Mouse (Mus musculus) MEL (cell line): Measurements from ENCODE around the gene Msi2.

Experiments
- MAX ChIP-seq: IDR thresholded peaks from 2 replicates; pipeline ENCODE4 v1.6.1; 2011; ENCODE audit warnings: low read length, improper control_type of control experiment
- POLR2A ChIP-seq, 2 experiments: IDR thresholded peaks; 2 replicates each; pipeline ENCODE4 v1.6.1; 2011 to 2012; ENCODE audit warnings: low read length in 2 of 2, mild to moderate bottlenecking in 2 of 2, control low read depth in 1 of 2, improper control_type of control experiment in 1 of 2, low read depth in 1 of 2, moderate library complexity in 1 of 2; ENCODE audit not compliant: control insufficient read depth in 1 of 2, insufficient read depth in 1 of 2, poor library complexity in 1 of 2

- TF ChIP-seq MAX (no peak), POLR2A (IDR thresholded peaks at IDR 0.05; ENCODE audit: control insufficient read depth in 1 of 2, insufficient read depth in 1 of 2, low read depth in 1 of 2, low read length in 2 of 2, poor library complexity in 1 of 2) (no peak)
Measured at GRCm38 (mm10) chr11:88548832-88549528, 169.3 kb downstream of the Msi2 start.
